Mouse (Mus musculus): Measurements from ENCODE around the gene Gm9044. TPM values are rescaled to one million over a fixed set of nuclear protein-coding genes. Genes with fewer than 3 reads are reported as not detected.

Gm9044 gene
- polyA plus RNA-seq (2017; shearing (Covaris generic)) = not detected

DNA sequence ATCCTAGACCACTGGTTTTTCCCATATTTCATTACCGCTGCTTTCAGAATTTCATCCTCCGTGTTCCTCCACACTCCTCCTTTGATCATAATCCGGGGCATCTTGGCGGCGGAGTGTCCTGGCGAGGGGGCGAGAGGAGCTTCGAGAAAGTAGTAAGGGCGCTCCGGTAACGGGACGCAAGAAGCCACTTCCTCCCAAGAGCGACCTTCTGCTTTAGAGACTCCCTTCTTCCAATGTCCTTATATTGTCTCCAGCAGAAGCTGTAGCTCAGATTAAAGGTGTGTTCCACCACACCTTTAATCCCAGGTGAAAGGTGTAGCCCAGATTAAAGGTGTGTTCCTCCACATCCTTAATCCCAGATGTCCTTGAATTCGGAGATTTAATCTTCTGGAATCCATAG lies at the start of gene Gm9044:
TSS of gene Gm9044 (minus strand) at position 101 of the 400 bp plus-strand sequence.

GRCm38 (mm10) chr10:118354005-118354404 lies 21.8 kb upstream of the Gm9044 start, which contains the start of gene Gm9049:
Gene Gm9049 (minus strand): TSS chr10:118354105.

DNA sequence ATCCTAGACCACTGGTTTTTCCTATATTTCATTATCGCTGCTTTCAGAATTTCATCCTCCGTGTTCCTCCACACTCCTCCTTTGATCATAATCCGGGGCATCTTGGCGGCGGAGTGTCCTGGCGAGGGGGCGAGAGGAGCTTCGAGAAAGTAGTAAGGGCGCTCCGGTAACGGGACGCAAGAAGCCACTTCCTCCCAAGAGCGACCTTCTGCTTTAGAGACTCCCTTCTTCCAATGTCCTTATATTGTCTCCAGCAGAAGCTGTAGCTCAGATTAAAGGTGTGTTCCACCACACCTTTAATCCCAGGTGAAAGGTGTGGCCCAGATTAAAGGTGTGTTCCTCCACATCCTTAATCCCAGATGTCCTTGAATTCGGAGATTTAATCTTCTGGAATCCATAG lies 16.4 kb upstream of the Gm9044 start, which contains the start of gene Gm9048:
TSS of gene Gm9048 (minus strand) at position 101 of the 400 bp plus-strand sequence.

DNA sequence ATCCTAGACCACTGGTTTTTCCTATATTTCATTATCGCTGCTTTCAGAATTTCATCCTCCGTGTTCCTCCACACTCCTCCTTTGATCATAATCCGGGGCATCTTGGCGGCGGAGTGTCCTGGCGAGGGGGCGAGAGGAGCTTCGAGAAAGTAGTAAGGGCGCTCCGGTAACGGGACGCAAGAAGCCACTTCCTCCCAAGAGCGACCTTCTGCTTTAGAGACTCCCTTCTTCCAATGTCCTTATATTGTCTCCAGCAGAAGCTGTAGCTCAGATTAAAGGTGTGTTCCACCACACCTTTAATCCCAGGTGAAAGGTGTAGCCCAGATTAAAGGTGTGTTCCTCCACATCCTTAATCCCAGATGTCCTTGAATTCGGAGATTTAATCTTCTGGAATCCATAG lies 10.9 kb upstream of the Gm9044 start, which contains the start of gene Gm9046:
TSS of gene Gm9046 (minus strand) at position 101 of the 400 bp plus-strand sequence.

DNA sequence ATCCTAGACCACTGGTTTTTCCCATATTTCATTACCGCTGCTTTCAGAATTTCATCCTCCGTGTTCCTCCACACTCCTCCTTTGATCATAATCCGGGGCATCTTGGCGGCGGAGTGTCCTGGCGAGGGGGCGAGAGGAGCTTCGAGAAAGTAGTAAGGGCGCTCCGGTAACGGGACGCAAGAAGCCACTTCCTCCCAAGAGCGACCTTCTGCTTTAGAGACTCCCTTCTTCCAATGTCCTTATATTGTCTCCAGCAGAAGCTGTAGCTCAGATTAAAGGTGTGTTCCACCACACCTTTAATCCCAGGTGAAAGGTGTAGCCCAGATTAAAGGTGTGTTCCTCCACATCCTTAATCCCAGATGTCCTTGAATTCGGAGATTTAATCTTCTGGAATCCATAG lies 5.5 kb upstream of the Gm9044 start, which contains the start of gene Gm9045:
TSS of gene Gm9045 (minus strand) at position 101 of the 400 bp plus-strand sequence.

GRCm38 (mm10) chr10:118326869-118327268 lies 5.3 kb downstream of the Gm9044 start, which contains the start of gene Gm9040:
Gene Gm9040 (minus strand): TSS chr10:118326969.

GRCm38 (mm10) chr10:118294938-118295337 lies 37.3 kb downstream of the Gm9044 start, which contains the start of gene Iltifb:
Gene Iltifb (minus strand): TSS chr10:118295038.

Other genes with a start within 250 kb of the Gm9044 start
- 14.4 TPM for gene Mdm1, start 190.6 kb downstream of the Gm9044 start, polyA plus RNA-seq (2017; shearing (Covaris generic))
- not detected for gene Il22, start 127.5 kb downstream of the Gm9044 start, polyA plus RNA-seq (2017; shearing (Covaris generic))
- gene Gm32717, start 91.6 kb downstream of the Gm9044 start, polyA plus RNA-seq (2017; shearing (Covaris generic)) = not detected
- gene Gm32802, start 73.7 kb downstream of the Gm9044 start, polyA plus RNA-seq (2017; shearing (Covaris generic)) = not detected
- not detected for gene Iltifb, start 37.4 kb downstream of the Gm9044 start, polyA plus RNA-seq (2017; shearing (Covaris generic))
- not detected for gene Gm9040, start 5.4 kb downstream of the Gm9044 start, polyA plus RNA-seq (2017; shearing (Covaris generic))
- gene Gm9045, start 5.4 kb upstream of the Gm9044 start, polyA plus RNA-seq (2017; shearing (Covaris generic)) = not detected
- gene Gm9046, start 10.8 kb upstream of the Gm9044 start, polyA plus RNA-seq (2017; shearing (Covaris generic)) = not detected
- not detected for gene Gm9048, start 16.3 kb upstream of the Gm9044 start, polyA plus RNA-seq (2017; shearing (Covaris generic))
- gene Gm9049, start 21.7 kb upstream of the Gm9044 start, polyA plus RNA-seq (2017; shearing (Covaris generic)) = not detected
- gene Ifng, start 108.6 kb upstream of the Gm9044 start, polyA plus RNA-seq (2017; shearing (Covaris generic)) = 8.7 TPM

Data from inflammation-experienced regulatory T-cells, adult 16 weeks (primary cell).